Mouse (Mus musculus) lung, postnatal 0 days (tissue): ENCODE data around the gene Brpf1.

Source experiments
- CTCF ChIP-seq: IDR thresholded peaks from 2 replicates; pipeline ENCODE4 v1.5.1; 2016; ENCODE audit warnings: antibody characterized with exemption, mild to moderate bottlenecking
- EP300 ChIP-seq: IDR thresholded peaks from 2 replicates; pipeline ENCODE4 v1.6.1; 2016; ENCODE audit warnings: antibody characterized with exemption, mild to moderate bottlenecking, control low read depth

GRCm38 (mm10) chr6:113368577-113368976 is 61.6 kb downstream of the Brpf1 start:
- TF ChIP-seq CTCF (no peak), EP300 (no peak)
